Mouse (Mus musculus): ENCODE measurements around the gene Lmf2. TPM values are rescaled to one million over a fixed set of nuclear protein-coding genes. Genes with fewer than 3 reads are reported as not detected.
A peak's percentile ranks its signal among the peaks of the same experiment; 100 is the strongest.

The Lmf2 gene
- polyA plus RNA-seq, 1 experiment from 2014 or later, result 33.0 TPM

- Histone ChIP-seq H3K4me1 (ENCODE audit: control insufficient read depth, insufficient read depth, low read depth, low read length) (peaks cover 28% of the 10 kb centered on the region), H3K4me3 (ENCODE audit: low read length) (peak overlapping the region; percentile 84), H3K9ac (ENCODE audit: low read depth, low read length) (peak overlapping the region; percentile 93), H3K4me2 (ENCODE audit: low read length) (peak overlapping the region; percentile 93), H3K27ac (ENCODE audit: low read depth, low read length) (peak overlapping the region; percentile 79), H3K27me3 (replicated peaks; ENCODE audit: control insufficient read depth, insufficient read depth, low read length) (no peaks in the 10 kb centered on the region), H3K9me3 (ENCODE audit: control insufficient read depth, low read length) (no peaks in the 10 kb centered on the region), H3K36me3 (ENCODE audit: control insufficient read depth, insufficient read depth, low read length) (no peaks in the 10 kb centered on the region)
- peak; percentile 6 for ATAC-seq
- under 1% methylated on average over 49 of the region's 58 CpGs for WGBS
Observed at GRCm38 (mm10) chr15:89314511-89315189, 40.8 kb downstream of the Lmf2 start.

DNA sequence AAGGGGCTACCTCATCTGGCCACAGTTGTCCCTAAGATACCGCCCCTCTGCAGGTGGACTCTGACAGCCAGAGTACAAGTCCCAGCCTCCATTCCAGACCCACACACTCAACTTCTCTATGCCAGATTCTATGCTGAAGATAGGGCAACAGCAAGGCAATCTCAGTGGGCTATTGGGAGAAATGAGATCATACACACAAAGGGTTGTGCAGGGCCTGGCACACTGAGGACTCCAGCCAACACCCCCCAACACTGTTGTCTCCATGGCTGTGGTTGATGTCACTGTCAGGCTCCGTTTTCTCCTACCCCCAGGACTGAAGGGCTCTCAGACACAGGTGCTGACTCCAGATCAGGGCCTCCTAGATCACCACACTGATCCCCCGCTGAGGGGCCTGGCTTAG lies 41.4 kb downstream of the Lmf2 start:
- peaks cover 28% of the 10 kb centered on the region for H3K4me1 ChIP-seq (ENCODE audit: control insufficient read depth, insufficient read depth, low read depth, low read length)
- WGBS, result 31% methylated on average over 3 of the region's 3 CpGs
- peak overlapping the region; percentile 84 for H3K4me3 ChIP-seq (ENCODE audit: low read length)
- H3K9ac ChIP-seq (ENCODE audit: low read depth, low read length), result peak overlapping the region; percentile 93
- no peaks in the 10 kb centered on the region for H3K36me3 ChIP-seq (ENCODE audit: control insufficient read depth, insufficient read depth, low read length)
- no peak overlapping the region for H3K27ac ChIP-seq (ENCODE audit: low read depth, low read length)
- H3K4me2 ChIP-seq (ENCODE audit: low read length), result peak overlapping the region; percentile 93
- H3K9me3 ChIP-seq (ENCODE audit: control insufficient read depth, low read length), result no peaks in the 10 kb centered on the region
- no peak for ATAC-seq
- no peaks in the 10 kb centered on the region for H3K27me3 ChIP-seq (replicated peaks; ENCODE audit: control insufficient read depth, insufficient read depth, low read length)

DNA sequence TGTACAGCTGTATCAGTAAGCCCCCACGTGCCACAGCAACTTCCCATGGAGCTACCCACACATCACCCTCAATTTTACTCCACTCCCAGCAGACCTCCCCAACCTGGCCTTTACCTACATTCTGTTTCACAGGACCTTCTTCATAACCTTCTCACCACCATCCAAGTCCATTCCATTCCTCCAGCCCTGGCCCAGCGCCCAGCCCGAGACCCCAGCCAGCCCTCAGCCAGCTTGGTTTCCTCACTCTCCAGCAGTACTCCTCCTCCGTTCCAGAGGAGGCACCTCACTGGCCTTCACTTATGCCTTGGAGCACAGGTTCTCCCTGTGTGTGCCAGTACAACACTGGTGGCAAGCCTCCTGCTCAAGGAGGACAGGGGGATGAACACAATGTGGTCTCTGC lies 42.1 kb downstream of the Lmf2 start:
- H3K27me3 ChIP-seq (replicated peaks; ENCODE audit: control insufficient read depth, insufficient read depth, low read length), result no peaks in the 10 kb centered on the region
- ATAC-seq, result no peak
- H3K4me1 ChIP-seq (ENCODE audit: control insufficient read depth, insufficient read depth, low read depth, low read length), result peaks cover 28% of the 10 kb centered on the region
- peak overlapping the region; percentile 93 for H3K4me2 ChIP-seq (ENCODE audit: low read length)
- H3K9me3 ChIP-seq (ENCODE audit: control insufficient read depth, low read length), result no peaks in the 10 kb centered on the region
- 75% methylated on average over 4 of the region's 4 CpGs for WGBS
- no peak overlapping the region for H3K9ac ChIP-seq (ENCODE audit: low read depth, low read length)
- no peak overlapping the region for H3K27ac ChIP-seq (ENCODE audit: low read depth, low read length)
- no peak overlapping the region for H3K4me3 ChIP-seq (ENCODE audit: low read length)
- H3K36me3 ChIP-seq (ENCODE audit: control insufficient read depth, insufficient read depth, low read length), result no peaks in the 10 kb centered on the region

- 53% methylated on average over 6 of the region's 6 CpGs for WGBS
- H3K4me2 ChIP-seq (ENCODE audit: low read length), result no peak overlapping the region
- H3K27me3 ChIP-seq (replicated peaks; ENCODE audit: control insufficient read depth, insufficient read depth, low read length), result no peaks in the 10 kb centered on the region
- H3K9me3 ChIP-seq (ENCODE audit: control insufficient read depth, low read length), result no peaks in the 10 kb centered on the region
- no peak overlapping the region for H3K4me3 ChIP-seq (ENCODE audit: low read length)
- no peak overlapping the region for H3K9ac ChIP-seq (ENCODE audit: low read depth, low read length)
- H3K27ac ChIP-seq (ENCODE audit: low read depth, low read length), result no peak overlapping the region
- no peak for ATAC-seq
- H3K36me3 ChIP-seq (ENCODE audit: control insufficient read depth, insufficient read depth, low read length), result peaks cover 3% of the 10 kb centered on the region; the same call in 1 of the 2 replicates
- peaks cover 28% of the 10 kb centered on the region for H3K4me1 ChIP-seq (ENCODE audit: control insufficient read depth, insufficient read depth, low read depth, low read length)
Observed at GRCm38 (mm10) chr15:89309962-89310498, 45.4 kb downstream of the Lmf2 start.

DNA sequence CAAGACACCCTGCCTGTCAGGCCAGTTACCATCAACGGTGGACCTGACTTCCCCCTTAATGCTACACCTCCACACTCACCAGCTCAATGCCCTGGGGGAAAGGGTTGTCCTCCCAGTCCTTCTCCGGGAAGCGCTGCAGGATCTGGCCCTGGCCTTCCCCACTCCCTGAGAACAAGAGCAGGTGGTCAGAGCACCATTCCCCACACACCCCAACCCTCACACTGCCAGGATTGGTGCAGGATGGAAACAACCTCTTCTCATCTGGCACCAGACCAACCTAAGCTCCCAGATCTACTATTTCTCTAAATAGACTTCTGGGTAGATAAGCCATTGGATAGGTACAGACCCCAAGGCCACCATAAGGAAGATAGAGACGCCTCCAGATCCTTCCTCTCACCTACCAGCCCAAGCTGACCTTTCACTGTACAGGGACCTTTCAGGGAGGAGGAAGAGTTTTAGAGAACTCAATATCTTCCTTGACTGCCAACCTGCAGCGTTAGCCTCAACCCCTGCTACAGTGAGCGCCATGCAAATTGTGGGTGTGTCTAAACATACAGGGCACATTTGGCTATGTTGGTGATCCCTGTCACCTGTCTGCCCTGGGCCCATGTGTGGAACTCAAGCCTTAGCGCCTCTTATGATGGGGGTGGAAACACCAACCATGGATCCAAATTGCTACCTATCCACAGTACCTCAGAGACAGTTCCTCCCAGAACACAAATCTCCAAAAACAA lies 46.9 kb downstream of the Lmf2 start:
- H3K4me2 ChIP-seq (ENCODE audit: low read length), result no peak overlapping the region
- H3K27ac ChIP-seq (ENCODE audit: low read depth, low read length), result no peak overlapping the region
- H3K9ac ChIP-seq (ENCODE audit: low read depth, low read length), result no peak overlapping the region
- peaks cover 9% of the 10 kb centered on the region; the same call in 1 of the 2 replicates for H3K36me3 ChIP-seq (ENCODE audit: control insufficient read depth, insufficient read depth, low read length)
- ATAC-seq, result no peak
- H3K4me1 ChIP-seq (ENCODE audit: control insufficient read depth, insufficient read depth, low read depth, low read length), result peaks cover 20% of the 10 kb centered on the region
- no peak overlapping the region for H3K4me3 ChIP-seq (ENCODE audit: low read length)
- no peaks in the 10 kb centered on the region for H3K9me3 ChIP-seq (ENCODE audit: control insufficient read depth, low read length)
- no peaks in the 10 kb centered on the region for H3K27me3 ChIP-seq (replicated peaks; ENCODE audit: control insufficient read depth, insufficient read depth, low read length)
- 89% methylated on average over 7 of the region's 7 CpGs for whole genome bisulfite sequencing

DNA sequence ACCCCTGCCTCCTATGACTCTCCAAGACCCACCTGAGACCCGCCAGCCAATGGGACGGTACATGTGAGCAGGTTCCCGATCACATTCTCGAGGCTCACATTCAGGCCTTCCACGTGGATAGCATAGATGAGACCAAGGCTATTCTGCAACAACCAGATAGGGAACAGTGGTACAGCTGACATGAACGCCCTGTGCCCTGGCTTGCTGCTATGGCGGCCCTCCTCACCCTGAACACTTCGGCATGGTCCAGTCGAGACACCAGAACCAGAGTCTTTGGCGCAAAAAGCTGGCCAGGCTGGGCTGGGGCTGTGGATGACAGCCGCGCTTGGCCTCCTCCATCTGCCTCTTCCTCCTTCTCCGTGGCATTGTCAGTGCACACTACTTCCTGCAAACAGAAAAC lies 48.0 kb downstream of the Lmf2 start:
- Histone ChIP-seq H3K27me3 (replicated peaks; ENCODE audit: control insufficient read depth, insufficient read depth, low read length) (no peaks in the 10 kb centered on the region), H3K36me3 (ENCODE audit: control insufficient read depth, insufficient read depth, low read length) (peaks cover 19% of the 10 kb centered on the region)

GRCm38 (mm10) chr15:89305966-89306365 lies 49.5 kb downstream of the Lmf2 start:
- Histone ChIP-seq H3K4me3 (ENCODE audit: low read length) (no peak overlapping the region), H3K9me3 (ENCODE audit: control insufficient read depth, low read length) (no peaks in the 10 kb centered on the region), H3K27me3 (replicated peaks; ENCODE audit: control insufficient read depth, insufficient read depth, low read length) (no peaks in the 10 kb centered on the region), H3K4me2 (ENCODE audit: low read length) (no peak overlapping the region), H3K36me3 (ENCODE audit: control insufficient read depth, insufficient read depth, low read length) (peaks cover 34% of the 10 kb centered on the region), H3K4me1 (ENCODE audit: control insufficient read depth, insufficient read depth, low read depth, low read length) (peaks cover 4% of the 10 kb centered on the region), H3K27ac (ENCODE audit: low read depth, low read length) (no peak overlapping the region), H3K9ac (ENCODE audit: low read depth, low read length) (no peak overlapping the region)
- ATAC-seq, result no peak
- 47% methylated on average over 1 of the region's 1 CpGs for WGBS

More for the DNA sequence above, 48.0 kb downstream of the Lmf2 start:
- no peak overlapping the region for H3K27ac ChIP-seq (ENCODE audit: low read depth, low read length)
- 90% methylated on average over 13 of the region's 13 CpGs for WGBS
- H3K4me1 ChIP-seq (ENCODE audit: control insufficient read depth, insufficient read depth, low read depth, low read length), result peaks cover 9% of the 10 kb centered on the region
- ATAC-seq, result no peak
- H3K9ac ChIP-seq (ENCODE audit: low read depth, low read length), result no peak overlapping the region
- no peak overlapping the region for H3K4me3 ChIP-seq (ENCODE audit: low read length)
- no peak overlapping the region for H3K4me2 ChIP-seq (ENCODE audit: low read length)
- H3K9me3 ChIP-seq (ENCODE audit: control insufficient read depth, low read length), result no peaks in the 10 kb centered on the region

Measured in hindbrain, embryonic 16.5 days (tissue).